Mouse (Mus musculus) lung, postnatal 0 days (tissue): Measurements from ENCODE around the gene Kif26a.

ENCODE experiments used
- CTCF ChIP-seq: IDR thresholded peaks from 2 replicates; pipeline ENCODE4 v1.5.1; 2016; ENCODE audit warnings: antibody characterized with exemption, mild to moderate bottlenecking
- EP300 ChIP-seq: IDR thresholded peaks from 2 replicates; pipeline ENCODE4 v1.6.1; 2016; ENCODE audit warnings: antibody characterized with exemption, mild to moderate bottlenecking, control low read depth

- TF ChIP-seq CTCF (no peak), EP300 (no peak)
Observed at GRCm38 (mm10) chr12:112129300-112129856, 16.6 kb upstream of the Kif26a start.
